Mouse (Mus musculus) neural tube, embryonic 11.5 days (tissue): Measurements from ENCODE around the gene Wfdc13. TPM values are rescaled to one million over a fixed set of nuclear protein-coding genes. Genes with fewer than 3 reads are reported as not detected.

Source experiments
- ATAC-seq: fragments of 200-750 bp; cut with Nextera tagmentation; 2 replicates; pipeline ENCODE4 v1.8.0; 2017; ENCODE audit warnings: moderate number of reproducible peaks, mild to moderate bottlenecking, moderate TSS enrichment, moderate library complexity; ENCODE audit not compliant: insufficient read depth, low FRiP score, low TSS enrichment
- DNase-seq: peaks from one replicate; pipeline ENCODE4 v3.0.0-alpha.2; 2015; ENCODE audit warnings: low spot score
- H3K27ac ChIP-seq: fragments of 300-500 bp; sonication (generic); 2 replicates; pipeline ENCODE4 v1.5.1; 2014; ENCODE audit warnings: low read depth, mild to moderate bottlenecking, low read length
- H3K27me3 ChIP-seq: fragments of 300-500 bp; sonication (generic); 2 replicates; pipeline ENCODE4 v1.6.1; 2014; ENCODE audit warnings: mild to moderate bottlenecking, low read length, mixed read lengths; ENCODE audit not compliant: control insufficient read depth, insufficient read depth
- H3K36me3 ChIP-seq: fragments of 300-500 bp; sonication (generic); 2 replicates; pipeline ENCODE4 v1.6.1; 2014; ENCODE audit warnings: mild to moderate bottlenecking, low read length, moderate library complexity, mixed read lengths; ENCODE audit not compliant: control insufficient read depth, insufficient read depth
- H3K4me1 ChIP-seq: fragments of 300-500 bp; sonication (generic); 2 replicates; pipeline ENCODE4 v1.6.1; 2014; ENCODE audit warnings: low read length, mixed read lengths; ENCODE audit not compliant: control insufficient read depth, insufficient read depth
- H3K4me2 ChIP-seq: fragments of 300-500 bp; sonication (generic); 2 replicates; pipeline ENCODE4 v1.6.1; 2014; ENCODE audit warnings: low read depth, mild to moderate bottlenecking, moderate library complexity
- H3K4me3 ChIP-seq: fragments of 300-500 bp; sonication (generic); 2 replicates; pipeline ENCODE4 v1.5.1; 2014; ENCODE audit warnings: low read depth, low read length
- H3K9ac ChIP-seq: fragments of 300-500 bp; sonication (generic); 2 replicates; pipeline ENCODE4 v1.6.1; 2014; ENCODE audit warnings: mild to moderate bottlenecking, low read length
- H3K9me3 ChIP-seq: fragments of 300-500 bp; sonication (generic); 2 replicates; pipeline ENCODE4 v1.6.1; 2016; ENCODE audit warnings: low read length; ENCODE audit not compliant: control insufficient read depth
- WGBS: fragments of 180-500 bp; shearing (Covaris S2); extraction: QIAGEN DNeasy Blood & Tissue Kit; methylation state at CpG from one replicate; pipeline ENCODE4 v1.1.7; 2014; 5-methylcytosine and 5-hydroxymethylcytosine counted together
- polyA plus RNA-seq: library from polyadenylated mRNA; unstranded; fragments of >200 nt; fragmentation: Nextera tagmentation; extraction: Ambion mirVana; gene quantifications from 2 replicates; pipeline ENCODE4 v1.2.1, GENCODE M21; 2014

The Wfdc13 gene
- polyA plus RNA-seq, 1 experiment from 2014 or later: not detected

GRCm38 (mm10) chr2:164670938-164671337, 14.0 kb upstream of the Wfdc13 start:
- H3K4me3 ChIP-seq: no peak overlapping the region
- ATAC-seq (no peak), DNase-seq (no peak)
- no peaks in the 10 kb centered on the region for H3K36me3 ChIP-seq
- H3K9ac ChIP-seq: no peak overlapping the region
- H3K4me1 ChIP-seq: no peaks in the 10 kb centered on the region
- no peak overlapping the region for H3K27ac ChIP-seq
- 41% methylated on average over 1 of the region's 1 CpGs for WGBS
- no peaks in the 10 kb centered on the region for H3K9me3 ChIP-seq
- H3K27me3 ChIP-seq: no peaks in the 10 kb centered on the region
- no peak overlapping the region for H3K4me2 ChIP-seq

GRCm38 (mm10) chr2:164673987-164674386, 10.9 kb upstream of the Wfdc13 start, which contains the start of gene Wfdc11:
Gene Wfdc11, minus strand, starts transcription at chr2:164674087.
- no peaks in the 10 kb centered on the region for H3K36me3 ChIP-seq
- H3K27ac ChIP-seq: no peak within 1 kb of the TSS
- no peak within 1 kb of the TSS for H3K9ac ChIP-seq
- H3K27me3 ChIP-seq: no peaks in the 10 kb centered on the region
- H3K9me3 ChIP-seq: no peaks in the 10 kb centered on the region
- H3K4me3 ChIP-seq: no peak within 1 kb of the TSS
- 84% methylated on average over 7 of the region's 7 CpGs for WGBS
- no peaks in the 10 kb centered on the region for H3K4me1 ChIP-seq
- H3K4me2 ChIP-seq: no peak within 1 kb of the TSS
- DNase-seq: no peak
- no peak for ATAC-seq

GRCm38 (mm10) chr2:164676103-164676502, 8.8 kb upstream of the Wfdc13 start:
- Histone ChIP-seq H3K9ac (no peak overlapping the region), H3K27ac (no peak overlapping the region), H3K4me2 (no peak overlapping the region), H3K9me3 (no peaks in the 10 kb centered on the region), H3K4me1 (no peaks in the 10 kb centered on the region), H3K27me3 (no peaks in the 10 kb centered on the region), H3K4me3 (no peak overlapping the region), H3K36me3 (no peaks in the 10 kb centered on the region)
- ATAC-seq (no peak), DNase-seq (no peak)
- 80% methylated on average over 7 of the region's 7 CpGs for WGBS

- no peak overlapping the region for H3K4me2 ChIP-seq
- H3K36me3 ChIP-seq: no peaks in the 10 kb centered on the region
- H3K4me3 ChIP-seq: no peak overlapping the region
- WGBS: 86% methylated on average over 16 of the region's 16 CpGs
- H3K9me3 ChIP-seq: no peaks in the 10 kb centered on the region
- no peak for DNase-seq
- no peak overlapping the region for H3K9ac ChIP-seq
- ATAC-seq: no peak
- no peaks in the 10 kb centered on the region for H3K4me1 ChIP-seq
- H3K27me3 ChIP-seq: no peaks in the 10 kb centered on the region
- H3K27ac ChIP-seq: no peak overlapping the region
Measured at GRCm38 (mm10) chr2:164676916-164677685, 7.8 kb upstream of the Wfdc13 start.

GRCm38 (mm10) chr2:164678848-164679625, 5.9 kb upstream of the Wfdc13 start:
- Histone ChIP-seq H3K27me3 (no peaks in the 10 kb centered on the region), H3K4me2 (peak overlapping the region; percentile 41), H3K36me3 (no peaks in the 10 kb centered on the region), H3K27ac (no peak overlapping the region), H3K9me3 (no peaks in the 10 kb centered on the region), H3K4me1 (no peaks in the 10 kb centered on the region), H3K4me3 (0 out of 2 replicates have a peak overlapping the region, but pooled peaks have one; percentile 5), H3K9ac (no peak overlapping the region)
- peak; percentile 83 for DNase-seq
- peak; percentile 50 for ATAC-seq
- WGBS: 26% methylated on average over 19 of the region's 19 CpGs

GRCm38 (mm10) chr2:164679906-164680305, 5.0 kb upstream of the Wfdc13 start:
- Histone ChIP-seq H3K27me3 (no peaks in the 10 kb centered on the region), H3K9ac (no peak overlapping the region), H3K4me3 (no peak overlapping the region), H3K4me2 (no peak overlapping the region), H3K36me3 (no peaks in the 10 kb centered on the region), H3K27ac (no peak overlapping the region), H3K9me3 (no peaks in the 10 kb centered on the region), H3K4me1 (no peaks in the 10 kb centered on the region)
- WGBS: 56% methylated on average over 3 of the region's 3 CpGs
- no peak for ATAC-seq
- no peak for DNase-seq

GRCm38 (mm10) chr2:164698201-164698600, 13.3 kb downstream of the Wfdc13 start, which contains the start of gene Spint4:
Gene Spint4, plus strand, starts transcription at chr2:164698501.
- DNase-seq: no peak
- Histone ChIP-seq H3K4me1 (no peaks in the 10 kb centered on the region), H3K4me2 (no peak within 1 kb of the TSS)

GRCm38 (mm10) chr2:164700959-164701358, 16.1 kb downstream of the Wfdc13 start:
- Histone ChIP-seq H3K27ac (no peak overlapping the region), H3K4me1 (no peaks in the 10 kb centered on the region), H3K4me3 (no peak overlapping the region), H3K27me3 (no peaks in the 10 kb centered on the region), H3K36me3 (no peaks in the 10 kb centered on the region), H3K9me3 (no peaks in the 10 kb centered on the region), H3K9ac (no peak overlapping the region), H3K4me2 (no peak overlapping the region)
- WGBS: 82% methylated on average over 5 of the region's 5 CpGs
- ATAC-seq (no peak), DNase-seq (no peak)

More at GRCm38 (mm10) chr2:164698201-164698600, 13.3 kb downstream of the Wfdc13 start, which contains the start of gene Spint4:
- no peaks in the 10 kb centered on the region for H3K9me3 ChIP-seq
- no peaks in the 10 kb centered on the region for H3K27me3 ChIP-seq
- no peak for ATAC-seq
- WGBS: 87% methylated on average over 4 of the region's 4 CpGs
- no peaks in the 10 kb centered on the region for H3K36me3 ChIP-seq
- no peak within 1 kb of the TSS for H3K27ac ChIP-seq
- no peak within 1 kb of the TSS for H3K4me3 ChIP-seq
- no peak within 1 kb of the TSS for H3K9ac ChIP-seq
